Mouse (Mus musculus): ENCODE results near the gene Aqp5.

Gene Aqp5

DNA sequence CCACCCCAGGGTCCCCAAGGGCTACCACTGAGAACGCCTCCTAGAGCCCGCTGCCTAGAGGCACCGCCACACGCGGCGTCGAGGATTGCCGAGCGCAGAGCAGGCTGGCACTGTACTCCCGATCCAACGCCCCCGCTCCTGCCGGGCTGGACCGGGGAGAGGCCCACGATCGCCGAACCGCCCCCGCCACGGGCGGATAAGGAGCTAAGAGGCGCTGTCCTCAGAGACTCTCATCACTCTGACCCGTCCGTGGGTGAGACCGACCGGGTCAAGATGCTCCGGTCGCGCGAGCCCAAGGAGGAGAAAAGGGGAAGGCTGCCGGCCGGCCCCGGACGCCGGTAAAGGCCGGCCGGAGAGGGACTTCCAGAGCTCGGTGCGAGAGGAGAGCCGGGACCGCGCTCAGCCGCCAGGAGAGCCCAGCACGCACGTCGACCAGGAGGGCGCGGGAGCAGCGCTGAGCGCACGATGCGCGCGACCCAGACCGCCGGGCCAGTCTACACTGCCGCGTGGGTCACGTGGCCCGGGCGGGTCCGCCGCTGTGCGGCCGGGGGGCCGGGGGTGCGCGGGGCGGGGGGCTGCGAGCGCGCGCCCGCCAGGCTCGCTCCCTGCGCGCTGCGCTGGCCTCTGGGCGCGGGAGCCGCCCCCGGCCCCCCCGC is at the start of gene Aqp5:
TSS of gene Aqp5 (plus strand) at position 354 of the 656 bp plus-strand sequence.
- DNase-seq (ENCODE audit: low read depth, low spot score) = no peak

- DNase-seq (ENCODE audit: low read depth, low spot score) = no peak
Measured at GRCm38 (mm10) chr15:99544047-99544446, 46.5 kb upstream of the Aqp5 start.

DNA sequence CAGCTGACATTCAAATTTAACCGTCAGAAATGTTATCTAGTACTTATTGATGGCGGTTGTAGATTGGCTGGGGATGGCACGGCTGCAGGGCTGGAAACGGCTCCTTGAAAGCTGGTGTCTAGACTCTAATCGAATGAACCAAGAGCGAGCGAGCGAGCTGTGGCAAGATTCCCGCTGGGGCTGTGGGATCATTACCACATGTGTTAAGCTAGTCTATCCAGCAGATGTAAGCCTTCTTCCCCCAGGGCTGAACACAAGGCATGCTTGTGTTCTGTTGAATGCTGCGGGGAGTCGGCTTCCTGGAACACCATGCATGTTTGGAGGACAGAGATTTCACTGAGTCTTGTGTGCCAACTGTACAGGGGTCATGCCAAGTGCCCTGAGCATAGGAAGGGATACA is 44.0 kb upstream of the Aqp5 start:
- no peak for DNase-seq (ENCODE audit: low read depth, low spot score)

DNA sequence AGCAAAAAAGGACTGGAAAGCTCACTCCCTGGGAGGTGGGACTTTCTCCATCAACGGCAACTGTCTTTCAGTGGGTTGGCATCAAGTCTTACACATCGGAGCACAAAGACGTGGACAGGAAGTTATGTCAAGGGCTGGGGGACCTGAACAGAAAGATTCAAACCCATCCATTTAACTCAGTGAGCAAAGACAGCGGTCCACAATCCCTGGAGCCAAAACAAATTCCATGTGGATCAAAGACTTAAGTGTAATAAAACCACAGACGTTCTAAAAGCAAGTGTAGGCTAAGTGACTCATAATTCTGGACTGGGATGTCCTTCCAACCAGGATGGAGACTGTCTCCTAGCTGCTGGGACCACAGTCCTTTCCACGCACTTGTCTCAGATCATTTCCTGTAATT is 42.9 kb upstream of the Aqp5 start:
- DNase-seq (ENCODE audit: low read depth, low spot score) = no peak

GRCm38 (mm10) chr15:99549901-99550300 is 40.7 kb upstream of the Aqp5 start:
- DNase-seq (ENCODE audit: low read depth, low spot score) = no peak

DNA sequence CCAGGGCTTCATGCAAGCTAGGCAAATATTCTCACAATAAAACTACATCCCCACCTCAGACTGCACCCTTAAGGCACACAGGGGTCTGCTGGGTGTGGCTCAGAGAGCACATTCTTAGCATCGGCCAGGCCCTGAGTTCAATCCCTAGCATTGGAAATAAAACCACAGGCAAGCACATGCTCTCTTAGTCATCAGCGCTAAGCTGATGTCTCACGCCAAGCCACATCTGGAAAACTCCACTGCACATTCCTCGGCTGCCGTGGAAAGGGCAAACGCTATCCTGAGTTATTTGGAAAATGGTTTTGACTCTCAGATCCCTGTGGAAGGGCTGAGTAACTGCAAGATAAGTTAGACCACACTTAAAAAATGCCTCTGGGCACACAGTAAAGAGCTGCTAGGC is 36.8 kb upstream of the Aqp5 start:
- DNase-seq (ENCODE audit: low read depth, low spot score) = no peak

- no peak for DNase-seq (ENCODE audit: low read depth, low spot score)
Measured at GRCm38 (mm10) chr15:99558947-99559346, 31.6 kb upstream of the Aqp5 start.

- DNase-seq (ENCODE audit: low read depth, low spot score) = no peak
Measured at GRCm38 (mm10) chr15:99560246-99560645, 30.3 kb upstream of the Aqp5 start.

- no peak for DNase-seq (ENCODE audit: low read depth, low spot score)
Measured at GRCm38 (mm10) chr15:99567371-99567770, 23.2 kb upstream of the Aqp5 start.

DNA sequence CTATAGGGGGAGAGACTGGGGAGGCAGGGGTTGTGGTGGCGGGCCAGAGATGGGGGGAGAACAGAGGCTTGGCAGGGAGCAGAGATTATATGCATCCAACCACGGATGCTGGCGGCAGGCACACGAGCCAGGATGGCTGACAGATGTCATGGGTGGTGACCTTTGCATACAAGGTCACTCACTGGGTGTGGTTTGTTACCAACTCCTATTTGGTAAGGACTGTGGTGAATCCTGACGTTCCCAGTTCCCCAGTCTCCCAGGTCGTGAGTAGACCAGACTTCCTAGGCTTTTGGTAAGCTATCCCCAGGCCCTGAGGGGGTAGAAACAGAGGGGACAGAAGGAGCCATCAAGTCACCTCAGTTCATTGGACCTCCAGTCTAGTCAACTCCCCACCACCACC is 21.9 kb upstream of the Aqp5 start:
- no peak for DNase-seq (ENCODE audit: low read depth, low spot score)

GRCm38 (mm10) chr15:99569123-99569522 is 21.5 kb upstream of the Aqp5 start:
- DNase-seq (ENCODE audit: low read depth, low spot score) = no peak

- DNase-seq (ENCODE audit: low read depth, low spot score) = no peak
Measured at GRCm38 (mm10) chr15:99578802-99579485, 11.6 kb upstream of the Aqp5 start, which contains the start of gene Aqp2. Aqp2 (plus strand) TSS chr15:99579055.

GRCm38 (mm10) chr15:99583463-99584344 is 6.9 kb upstream of the Aqp5 start:
- no peak for DNase-seq (ENCODE audit: low read depth, low spot score)

DNA sequence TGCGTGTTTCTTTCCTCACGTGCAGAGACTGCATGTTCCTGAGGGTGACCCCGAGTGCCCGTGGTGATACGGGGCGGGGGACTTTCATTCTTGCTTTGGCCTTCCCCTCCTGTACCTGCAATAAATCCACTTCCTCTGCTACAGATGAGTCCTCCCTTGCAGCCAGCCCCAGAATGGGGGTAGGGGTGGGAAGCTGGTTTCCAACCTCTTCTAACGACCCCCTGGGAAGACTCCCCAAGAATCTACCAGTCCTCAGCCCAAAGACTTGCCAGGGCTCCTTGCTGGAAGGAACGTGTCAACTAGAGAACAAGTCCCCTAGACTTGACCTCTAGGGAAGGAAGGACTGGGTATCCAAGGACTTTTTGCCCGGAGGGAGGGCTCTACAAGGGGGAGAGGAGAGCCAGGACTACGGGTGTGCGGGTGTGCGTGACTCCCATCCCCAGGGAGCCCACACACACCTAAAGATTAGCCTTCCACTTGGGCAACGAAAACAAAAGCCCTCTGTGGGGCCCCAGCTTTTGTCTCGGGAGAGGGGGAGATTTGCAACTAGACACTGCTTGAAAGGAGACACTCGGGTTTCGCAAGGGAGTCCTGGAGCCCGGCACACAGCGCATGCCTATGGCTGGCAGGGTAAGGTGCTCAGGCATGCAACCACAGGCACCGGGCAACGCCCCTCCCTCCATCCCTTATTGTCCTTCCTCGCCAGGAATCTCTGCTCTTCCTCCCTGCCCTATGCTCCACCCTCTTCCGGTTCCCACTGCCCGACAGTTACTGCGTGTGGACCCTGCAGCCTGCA is 6.0 kb upstream of the Aqp5 start:
- DNase-seq (ENCODE audit: low read depth, low spot score) = no peak

DNA sequence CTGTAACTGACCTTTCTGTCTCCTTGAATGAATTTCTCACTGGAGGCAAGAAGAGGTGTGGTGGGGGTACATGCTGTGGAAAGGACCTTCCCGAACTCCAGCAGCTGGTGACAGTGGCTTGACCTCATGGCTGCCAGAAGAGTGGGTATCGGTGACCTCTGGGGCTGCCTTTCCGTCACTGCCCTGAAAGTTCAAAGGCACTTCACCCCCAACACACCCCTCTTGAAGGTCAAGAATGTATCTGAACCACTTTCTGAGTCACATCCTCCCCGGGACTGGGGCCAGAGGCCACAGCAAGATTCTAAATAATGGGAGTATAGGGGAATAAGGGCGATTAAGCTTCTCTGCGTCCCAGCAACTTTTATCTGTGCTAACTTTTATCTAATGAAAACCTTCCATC is 4.8 kb upstream of the Aqp5 start:
- no peak for DNase-seq (ENCODE audit: low read depth, low spot score)

DNA sequence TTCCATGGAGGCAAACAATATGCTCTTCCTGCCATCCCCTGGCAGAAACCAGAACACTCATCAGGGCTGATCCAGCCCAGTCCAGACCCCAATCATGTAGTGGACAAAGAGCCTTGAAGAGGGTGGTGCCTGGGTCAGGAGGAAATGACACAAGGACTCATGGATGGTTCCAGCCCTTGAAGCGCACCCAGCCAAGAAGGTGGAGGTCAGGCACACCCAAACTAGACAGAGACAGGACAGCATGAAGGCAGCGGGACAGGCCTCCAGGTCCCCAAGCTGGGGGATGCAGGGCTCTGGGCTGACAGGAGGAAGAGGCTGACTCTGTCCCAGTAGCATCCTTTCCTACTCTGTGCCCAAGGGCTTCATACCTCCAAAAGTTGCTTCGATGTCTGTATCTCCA is 4.1 kb upstream of the Aqp5 start:
- DNase-seq (ENCODE audit: low read depth, low spot score) = no peak

- no peak for DNase-seq (ENCODE audit: low read depth, low spot score)
Measured at GRCm38 (mm10) chr15:99589237-99589636, 1.3 kb upstream of the Aqp5 start.

GRCm38 (mm10) chr15:99589704-99590103 is 878 bp upstream of the Aqp5 start:
- no peak for DNase-seq (ENCODE audit: low read depth, low spot score)

DNA sequence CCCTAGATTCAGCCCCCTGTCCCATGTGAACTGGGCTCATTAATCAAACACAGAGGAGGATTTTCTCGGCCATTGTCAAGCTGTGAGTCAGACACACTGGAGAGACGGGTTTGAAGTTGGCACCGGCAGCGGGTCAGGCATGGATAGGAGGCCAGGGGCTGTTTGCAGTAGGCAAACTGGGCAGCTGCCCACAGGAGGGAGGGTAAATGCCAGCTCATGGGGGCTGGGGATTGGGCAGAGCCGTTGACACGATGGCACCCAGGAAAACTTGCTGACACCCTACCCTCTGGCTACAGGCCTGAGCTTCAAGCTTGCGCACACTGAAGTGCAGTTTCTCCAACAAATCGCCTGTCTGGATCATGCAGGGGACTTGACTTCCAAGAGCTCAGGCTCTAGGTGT is 1.6 kb downstream of the Aqp5 start:
- DNase-seq (ENCODE audit: low read depth, low spot score) = no peak

GRCm38 (mm10) chr15:99592877-99593276 is 2.3 kb downstream of the Aqp5 start:
- no peak for DNase-seq (ENCODE audit: low read depth, low spot score)

DNA sequence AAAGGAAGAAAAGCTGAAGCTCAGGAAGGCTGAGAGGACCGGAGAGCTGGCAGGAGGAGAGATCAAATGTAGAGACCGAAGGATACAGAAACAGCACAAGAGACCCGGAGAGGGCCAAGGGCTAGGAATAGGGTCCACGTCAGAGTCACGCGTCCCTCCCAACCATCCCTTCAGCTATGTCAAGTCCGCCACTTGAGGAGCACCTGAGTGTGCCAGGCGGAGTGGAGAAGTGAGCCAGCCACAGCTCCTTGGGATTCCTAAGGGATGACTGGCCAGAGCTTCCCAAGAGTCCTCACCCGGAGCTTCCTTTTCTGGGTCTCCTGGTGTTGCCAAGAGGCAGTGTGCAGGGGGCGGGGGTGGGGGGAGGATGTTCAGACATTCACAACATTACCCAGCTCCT is 4.4 kb downstream of the Aqp5 start:
- no peak for DNase-seq (ENCODE audit: low read depth, low spot score)
